Mouse (Mus musculus) liver, adult 2 months (tissue): ENCODE results near the gene Wdpcp.

ENCODE experiments used
- CTCF ChIP-seq: fragments of 200-500 bp; IDR thresholded peaks from 2 replicates; pipeline ENCODE4 v1.5.1; 2011; ENCODE audit warnings: low read depth, low read length, control low read depth
- POLR2A ChIP-seq: fragments of 200-500 bp; IDR thresholded peaks from 2 replicates; pipeline ENCODE4 v1.6.1; 2011; ENCODE audit warnings: low read length, control low read depth; ENCODE audit not compliant: insufficient read depth; ENCODE audit errors: extremely low read depth

DNA sequence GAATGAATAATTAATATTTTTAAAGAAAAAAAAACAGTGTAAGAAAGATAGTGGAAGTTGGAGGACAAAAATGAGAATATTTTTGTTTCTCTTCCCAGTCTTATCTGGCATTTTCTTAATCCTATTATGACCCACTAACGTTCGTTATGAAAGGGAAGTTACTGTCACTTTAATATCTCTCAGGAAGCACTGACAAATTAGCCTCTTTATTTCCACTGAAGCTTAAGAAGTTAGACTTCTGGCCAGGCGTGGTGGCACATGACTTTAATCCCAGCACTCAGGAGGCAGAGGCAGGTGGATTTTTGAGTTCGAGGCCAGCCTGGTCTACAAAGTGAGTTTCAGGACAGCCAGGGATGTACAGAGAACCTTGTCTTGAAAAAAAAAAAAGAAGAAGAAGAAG, 299.7 kb downstream of the Wdpcp start:
- TF ChIP-seq POLR2A (no peak), CTCF (no peak)
